Mouse (Mus musculus) Muller cell, postnatal 12 days (primary cell): Measurements from ENCODE around the gene Zswim3.

ENCODE experiments used
- DNase-seq: peaks from one replicate; pipeline ENCODE4 v3.0.0-alpha.2; 2015; ENCODE audit errors: inconsistent ontology term

Gene Zswim3

GRCm38 (mm10) chr2:164804533-164805331 is at the start of gene Zswim3, which contains the start of gene Acot8:
Gene Zswim3 (plus strand): TSS chr2:164805098.
Gene Acot8 (minus strand): TSS chr2:164804882.
- peak; percentile 97 for DNase-seq

- DNase-seq = no peak
These were observed 47.1 kb upstream of the Zswim3 start for GRCm38 (mm10) chr2:164757841-164758240.

- no peak for DNase-seq
These were observed 46.2 kb upstream of the Zswim3 start for GRCm38 (mm10) chr2:164758692-164759091.

- no peak for DNase-seq
These were observed 44.7 kb upstream of the Zswim3 start for GRCm38 (mm10) chr2:164760059-164760833.

- DNase-seq = no peak
These were observed 43.4 kb upstream of the Zswim3 start for GRCm38 (mm10) chr2:164761502-164761901.

- DNase-seq = no peak
These were observed 42.9 kb upstream of the Zswim3 start for GRCm38 (mm10) chr2:164761971-164762370.

- DNase-seq = no peak
These were observed 42.3 kb upstream of the Zswim3 start for GRCm38 (mm10) chr2:164762593-164762992.

GRCm38 (mm10) chr2:164765841-164766240 is 39.1 kb upstream of the Zswim3 start:
- no peak for DNase-seq

- DNase-seq = no peak
These were observed 36.9 kb upstream of the Zswim3 start for GRCm38 (mm10) chr2:164767812-164768540.

- peak; percentile 99 for DNase-seq
These were observed 35.5 kb upstream of the Zswim3 start, which contains the start of gene Ube2c for GRCm38 (mm10) chr2:164769258-164770037. Gene Ube2c (plus strand): TSS chr2:164769898.

- no peak for DNase-seq
These were observed 34.6 kb upstream of the Zswim3 start for GRCm38 (mm10) chr2:164770279-164770678.

GRCm38 (mm10) chr2:164771123-164771522 is 33.8 kb upstream of the Zswim3 start:
- DNase-seq = no peak

- DNase-seq = no peak
These were observed 31.5 kb upstream of the Zswim3 start for GRCm38 (mm10) chr2:164773229-164773988.

- DNase-seq = no peak
These were observed 30.9 kb upstream of the Zswim3 start for GRCm38 (mm10) chr2:164773989-164774364.

GRCm38 (mm10) chr2:164776130-164776529 is 28.8 kb upstream of the Zswim3 start:
- peak; percentile 54 for DNase-seq

- DNase-seq = no peak
These were observed 28.1 kb upstream of the Zswim3 start for GRCm38 (mm10) chr2:164776801-164777200.

GRCm38 (mm10) chr2:164777246-164778014 is 27.5 kb upstream of the Zswim3 start:
- no peak for DNase-seq

- no peak for DNase-seq
These were observed 26.9 kb upstream of the Zswim3 start for GRCm38 (mm10) chr2:164778015-164778287.

- DNase-seq = no peak
These were observed 26.1 kb upstream of the Zswim3 start for GRCm38 (mm10) chr2:164778809-164779208.

- DNase-seq = no peak
These were observed 25.3 kb upstream of the Zswim3 start, which contains the start of gene Tnnc2 for GRCm38 (mm10) chr2:164779481-164780086. Gene Tnnc2 (minus strand): TSS chr2:164779967.
